Mouse (Mus musculus): ENCODE measurements around the gene C1ra.

DNA sequence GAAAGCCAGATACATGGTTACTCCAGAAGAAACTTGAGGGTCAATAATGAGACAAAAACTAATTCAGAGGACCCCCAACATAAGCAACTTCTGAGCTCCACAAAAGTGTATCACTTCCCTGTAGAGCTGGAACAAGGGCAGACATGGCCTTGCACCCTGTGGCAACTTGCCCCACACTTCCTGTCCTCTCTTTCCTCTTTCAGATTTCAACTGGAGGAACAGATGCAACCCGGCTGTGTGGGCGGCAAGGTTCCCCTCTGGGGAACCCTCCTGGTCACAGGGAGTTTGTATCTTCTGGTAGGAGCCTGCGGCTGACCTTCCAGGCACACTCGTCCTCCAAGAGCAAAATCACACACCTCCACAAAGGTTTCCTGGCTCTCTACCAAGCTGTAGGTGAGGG, 7.2 kb upstream of the C1ra start:
- TF ChIP-seq CTCF (IDR thresholded peaks at IDR 0.05) (no peak), EP300 (IDR thresholded peaks at IDR 0.05) (no peak)

All from lung, postnatal 0 days (tissue).